Mouse (Mus musculus): Measurements from ENCODE around the gene Aco2. TPM values are rescaled to one million over a fixed set of nuclear protein-coding genes. Genes with fewer than 3 reads are reported as not detected.

Gene Aco2
- polyA plus RNA-seq, 1 experiment from 2014 or later: 559 TPM

GRCm38 (mm10) chr15:81845033-81845625, 27.0 kb upstream of the Aco2 start:
- TF ChIP-seq CTCF (IDR thresholded peaks at IDR 0.05): no peak
- DNase-seq (ENCODE audit: low read depth, low spot score) (no peak), ATAC-seq (no peak)
- H3K27me3 ChIP-seq: no peaks in the 10 kb centered on the region
- POLR2A ChIA-PET: interaction anchor here (0.6 to 1.7 kb wide), 5 partner anchors 11 to 167 kb away, joined by 3 to 6 read pairs (median 4); partner anchors contain the start of gene Tob2
- CTCF ChIA-PET: interaction anchor here (0.9 to 2.3 kb wide), 2 partner anchors 14 to 17 kb away, joined by 3 to 9 read pairs; no protein-coding TSS in a partner anchor
- in situ Hi-C loops (cut with MboI; ENCODE audit: low pct_unique_long_range_greater_than_20kb): no loop called here

GRCm38 (mm10) chr15:81845724-81846123, 26.4 kb upstream of the Aco2 start:
- TF ChIP-seq CTCF (IDR thresholded peaks at IDR 0.05): no peak
- DNase-seq (ENCODE audit: low read depth, low spot score) (peak; percentile 54), ATAC-seq (peak; percentile 91)
- ChIA-PET POLR2A (interaction anchor here (0.6 to 1.7 kb wide), 3 partner anchors 12 to 23 kb away, joined by 3 to 6 read pairs (median 3); partner anchors contain the start of gene Tob2), CTCF (interaction anchor here (0.9 kb wide), 1 partner anchor 16 kb away, joined by 3 read pairs; no protein-coding TSS in a partner anchor)
- in situ Hi-C loops (cut with MboI; ENCODE audit: low pct_unique_long_range_greater_than_20kb): no loop called here
- no peaks in the 10 kb centered on the region for H3K27me3 ChIP-seq

GRCm38 (mm10) chr15:81846755-81847154, 25.4 kb upstream of the Aco2 start:
- no peak for ATAC-seq
- TF ChIP-seq CTCF (IDR thresholded peaks at IDR 0.05): no peak

GRCm38 (mm10) chr15:81847161-81847560, 24.9 kb upstream of the Aco2 start:
- no peak for ATAC-seq
- CTCF ChIA-PET: interaction anchor here (1.6 to 1.7 kb wide), 2 partner anchors 12 to 13 kb away, joined by 4 to 6 read pairs; no protein-coding TSS in a partner anchor
- in situ Hi-C loops (cut with MboI; ENCODE audit: low pct_unique_long_range_greater_than_20kb): no loop called here

More at GRCm38 (mm10) chr15:81846755-81847154, 25.4 kb upstream of the Aco2 start:
- in situ Hi-C loops (cut with MboI; ENCODE audit: low pct_unique_long_range_greater_than_20kb): no loop called here
- POLR2A ChIA-PET: interaction anchor here (1.2 kb wide), 1 partner anchor 91 kb away, joined by 5 read pairs; no protein-coding TSS in a partner anchor
- CTCF ChIA-PET: interaction anchor here (1.7 kb wide), 1 partner anchor 13 kb away, joined by 4 read pairs; no protein-coding TSS in a partner anchor
- no peak for DNase-seq (ENCODE audit: low read depth, low spot score)
- H3K27me3 ChIP-seq: no peaks in the 10 kb centered on the region

GRCm38 (mm10) chr15:81847861-81848260, 24.2 kb upstream of the Aco2 start:
- ATAC-seq (no peak), DNase-seq (ENCODE audit: low read depth, low spot score) (no peak)
- CTCF ChIA-PET: interaction anchor here (0.7 to 4.0 kb wide), 4 partner anchors 12 to 32 kb away, joined by 3 to 16 read pairs (median 5); no protein-coding TSS in a partner anchor
- POLR2A ChIA-PET: no interaction called here
- no peaks in the 10 kb centered on the region for H3K27me3 ChIP-seq
- no peak for TF ChIP-seq CTCF (IDR thresholded peaks at IDR 0.05)
- in situ Hi-C loops (cut with MboI; ENCODE audit: low pct_unique_long_range_greater_than_20kb): no loop called here

More at GRCm38 (mm10) chr15:81847161-81847560, 24.9 kb upstream of the Aco2 start:
- POLR2A ChIA-PET: interaction anchor here (1.2 kb wide), 1 partner anchor 90 kb away, joined by 5 read pairs; no protein-coding TSS in a partner anchor
- no peaks in the 10 kb centered on the region for H3K27me3 ChIP-seq
- DNase-seq (ENCODE audit: low read depth, low spot score): no peak
- TF ChIP-seq CTCF (IDR thresholded peaks at IDR 0.05): no peak

GRCm38 (mm10) chr15:81848301-81848700, 23.8 kb upstream of the Aco2 start:
- in situ Hi-C loops (cut with MboI; ENCODE audit: low pct_unique_long_range_greater_than_20kb): no loop called here
- POLR2A ChIA-PET: no interaction called here
- no peak for DNase-seq (ENCODE audit: low read depth, low spot score)

GRCm38 (mm10) chr15:81849104-81849503, 23.0 kb upstream of the Aco2 start:
- CTCF ChIA-PET: interaction anchor here (1.4 to 4.0 kb wide), 2 partner anchors 9 to 18 kb away, joined by 7 to 16 read pairs; no protein-coding TSS in a partner anchor

More at GRCm38 (mm10) chr15:81848301-81848700, 23.8 kb upstream of the Aco2 start:
- no peaks in the 10 kb centered on the region for H3K27me3 ChIP-seq
- CTCF ChIA-PET: interaction anchor here (0.7 to 4.0 kb wide), 4 partner anchors 12 to 32 kb away, joined by 3 to 16 read pairs (median 5); no protein-coding TSS in a partner anchor
- ATAC-seq: no peak
- TF ChIP-seq CTCF (IDR thresholded peaks at IDR 0.05): no peak

GRCm38 (mm10) chr15:81850718-81851117, 21.4 kb upstream of the Aco2 start:
- ATAC-seq (no peak), DNase-seq (ENCODE audit: low read depth, low spot score) (no peak)
- no peaks in the 10 kb centered on the region for H3K27me3 ChIP-seq
- in situ Hi-C loops (cut with MboI; ENCODE audit: low pct_unique_long_range_greater_than_20kb): no loop called here
- no peak for TF ChIP-seq CTCF (IDR thresholded peaks at IDR 0.05)
- ChIA-PET CTCF (interaction anchor here (4.0 kb wide), 1 partner anchor 19 kb away, joined by 16 read pairs; no protein-coding TSS in a partner anchor), POLR2A (no interaction called here)

More at GRCm38 (mm10) chr15:81849104-81849503, 23.0 kb upstream of the Aco2 start:
- in situ Hi-C loops (cut with MboI; ENCODE audit: low pct_unique_long_range_greater_than_20kb): no loop called here
- ATAC-seq (no peak), DNase-seq (ENCODE audit: low read depth, low spot score) (no peak)
- no peak for TF ChIP-seq CTCF (IDR thresholded peaks at IDR 0.05)
- H3K27me3 ChIP-seq: no peaks in the 10 kb centered on the region
- POLR2A ChIA-PET: no interaction called here

- POLR2A ChIA-PET: interaction anchor here (1.5 kb wide), 1 partner anchor 20 kb away, joined by 3 read pairs; the partner anchor contains the start of gene Phf5a
- ATAC-seq (no peak), DNase-seq (ENCODE audit: low read depth, low spot score) (no peak)
- CTCF ChIA-PET: interaction anchor here (4.0 kb wide), 1 partner anchor 20 kb away, joined by 16 read pairs; no protein-coding TSS in a partner anchor
- no peak for TF ChIP-seq CTCF (IDR thresholded peaks at IDR 0.05)
- in situ Hi-C loops (cut with MboI; ENCODE audit: low pct_unique_long_range_greater_than_20kb): no loop called here
- H3K27me3 ChIP-seq: no peaks in the 10 kb centered on the region
Observed at GRCm38 (mm10) chr15:81851375-81851774, 20.7 kb upstream of the Aco2 start.

GRCm38 (mm10) chr15:81852411-81853000, 19.6 kb upstream of the Aco2 start:
- TF ChIP-seq CTCF (IDR thresholded peaks at IDR 0.05): no peak
- no peaks in the 10 kb centered on the region for H3K27me3 ChIP-seq
- ATAC-seq (no peak), DNase-seq (ENCODE audit: low read depth, low spot score) (no peak)
- CTCF ChIA-PET: interaction anchor here (1.1 to 1.3 kb wide), 2 partner anchors 21 to 66 kb away, joined by 3 to 7 read pairs; no protein-coding TSS in a partner anchor
- POLR2A ChIA-PET: interaction anchor here (1.5 kb wide), 1 partner anchor 19 kb away, joined by 3 read pairs; the partner anchor contains the start of gene Phf5a
- in situ Hi-C loops (cut with MboI; ENCODE audit: low pct_unique_long_range_greater_than_20kb): no loop called here

Data from Patski (cell line).